Mouse (Mus musculus) testis, adult 2 months (tissue): ENCODE measurements at regions not wholly inside any gene's neighbourhood (a gene's known extent, or its start where the extent isn't known, plus 50 kb on each side); places are given as distances from the start of the nearest gene placed in this dataset.

ENCODE experiments used
- H3K27ac ChIP-seq: fragments of 200-500 bp; 2 replicates; pipeline ENCODE4 v1.5.1; 2012; ENCODE audit warnings: low read depth, low read length; ENCODE audit not compliant: control insufficient read depth, insufficient read depth
- H3K27me3 ChIP-seq: fragments of 200-500 bp; 2 replicates; pipeline ENCODE4 v1.6.1; 2012; ENCODE audit warnings: mild to moderate bottlenecking, low read length, moderate library complexity; ENCODE audit not compliant: control insufficient read depth, insufficient read depth
- H3K36me3 ChIP-seq: fragments of 200-500 bp; 2 replicates; pipeline ENCODE4 v1.6.1; 2012; ENCODE audit warnings: mild to moderate bottlenecking, low read length; ENCODE audit not compliant: control insufficient read depth, insufficient read depth
- H3K4me1 ChIP-seq: fragments of 200-500 bp; 2 replicates; pipeline ENCODE4 v1.6.1; 2012; ENCODE audit warnings: low read length; ENCODE audit not compliant: control insufficient read depth, insufficient read depth
- H3K4me3 ChIP-seq: fragments of 200-500 bp; 2 replicates; pipeline ENCODE4 v1.5.1; 2012; ENCODE audit warnings: low read depth, mild to moderate bottlenecking, low read length, moderate library complexity, mixed read lengths; ENCODE audit not compliant: control insufficient read depth
- CTCF ChIP-seq: fragments of 200-500 bp; IDR thresholded peaks from 2 replicates; pipeline ENCODE4 v1.5.1; 2012; ENCODE audit warnings: low read depth, mild to moderate bottlenecking, inconsistent platforms, low read length, moderate library complexity; ENCODE audit not compliant: control insufficient read depth, insufficient read depth, insufficient replicate concordance
- POLR2A ChIP-seq: fragments of 200-500 bp; IDR thresholded peaks from 2 replicates; pipeline ENCODE4 v1.6.1; 2012; ENCODE audit warnings: low read depth, mild to moderate bottlenecking, inconsistent platforms, low read length, moderate library complexity; ENCODE audit not compliant: control insufficient read depth

GRCm38 (mm10) chr11:84721150-84721549 is 98.2 kb downstream of the Mrm1 start:
- Histone ChIP-seq H3K4me1 (no peaks in the 10 kb centered on the region; the same call in 1 of the 2 replicates), H3K36me3 (no peaks in the 10 kb centered on the region), H3K27ac (no peak overlapping the region), H3K27me3 (no peaks in the 10 kb centered on the region), H3K4me3 (no peak overlapping the region)
- TF ChIP-seq POLR2A (no peak), CTCF (no peak)

GRCm38 (mm10) chr11:84719781-84720180 is 99.5 kb downstream of the Mrm1 start:
- Histone ChIP-seq H3K36me3 (no peaks in the 10 kb centered on the region), H3K4me3 (peak overlapping the region; percentile 2; the same call in 1 of the 2 replicates), H3K27me3 (no peaks in the 10 kb centered on the region), H3K27ac (no peak overlapping the region), H3K4me1 (no peaks in the 10 kb centered on the region; the same call in 1 of the 2 replicates)
- TF ChIP-seq POLR2A (no peak), CTCF (no peak)

- no peaks in the 10 kb centered on the region for H3K27me3 ChIP-seq
- no peak overlapping the region for H3K27ac ChIP-seq
- H3K36me3 ChIP-seq: no peaks in the 10 kb centered on the region
- peaks cover 5% of the 10 kb centered on the region; the same call in 1 of the 2 replicates for H3K4me1 ChIP-seq
- TF ChIP-seq POLR2A (no peak), CTCF (no peak)
- no peak overlapping the region for H3K4me3 ChIP-seq
Observed at GRCm38 (mm10) chr11:84712731-84713130, 106.6 kb downstream of the Mrm1 start.

GRCm38 (mm10) chr11:84711886-84712285 is 107.4 kb downstream of the Mrm1 start:
- Histone ChIP-seq H3K27ac (no peak overlapping the region), H3K27me3 (no peaks in the 10 kb centered on the region), H3K4me3 (no peak overlapping the region)

GRCm38 (mm10) chr11:84708222-84708730 is 111.0 kb downstream of the Mrm1 start:
- no peaks in the 10 kb centered on the region for H3K27me3 ChIP-seq
- peaks cover 5% of the 10 kb centered on the region; the same call in 1 of the 2 replicates for H3K4me1 ChIP-seq
- H3K4me3 ChIP-seq: no peak overlapping the region
- no peaks in the 10 kb centered on the region for H3K36me3 ChIP-seq
- TF ChIP-seq CTCF (no peak), POLR2A (no peak)
- H3K27ac ChIP-seq: no peak overlapping the region

More at GRCm38 (mm10) chr11:84711886-84712285, 107.4 kb downstream of the Mrm1 start:
- TF ChIP-seq CTCF (no peak), POLR2A (no peak)
- Histone ChIP-seq H3K4me1 (peaks cover 5% of the 10 kb centered on the region; the same call in 1 of the 2 replicates), H3K36me3 (no peaks in the 10 kb centered on the region)

GRCm38 (mm10) chr11:84707772-84708171 is 111.5 kb downstream of the Mrm1 start:
- H3K27me3 ChIP-seq: no peaks in the 10 kb centered on the region
- H3K4me3 ChIP-seq: no peak overlapping the region
- H3K27ac ChIP-seq: no peak overlapping the region
- H3K36me3 ChIP-seq: no peaks in the 10 kb centered on the region
- no peak for TF ChIP-seq CTCF
- TF ChIP-seq POLR2A: no peak
- peaks cover 5% of the 10 kb centered on the region; the same call in 1 of the 2 replicates for H3K4me1 ChIP-seq

GRCm38 (mm10) chr11:84706692-84707091 is 112.6 kb downstream of the Mrm1 start:
- TF ChIP-seq CTCF (no peak), POLR2A (no peak)
- Histone ChIP-seq H3K27me3 (no peaks in the 10 kb centered on the region), H3K27ac (no peak overlapping the region), H3K4me1 (peaks cover 5% of the 10 kb centered on the region; the same call in 1 of the 2 replicates), H3K36me3 (no peaks in the 10 kb centered on the region), H3K4me3 (no peak overlapping the region)

- Histone ChIP-seq H3K36me3 (no peaks in the 10 kb centered on the region), H3K27ac (no peak overlapping the region), H3K27me3 (no peaks in the 10 kb centered on the region), H3K4me3 (no peak overlapping the region), H3K4me1 (peaks cover 10% of the 10 kb centered on the region)
- TF ChIP-seq CTCF: no peak
- no peak for TF ChIP-seq POLR2A
Observed at GRCm38 (mm10) chr11:84701319-84702175, 117.8 kb downstream of the Mrm1 start.
